Mouse (Mus musculus) layer of hippocampus, adult 2 months (tissue): ENCODE data around the gene Gmds. TPM values are rescaled to one million over a fixed set of nuclear protein-coding genes. Genes with fewer than 3 reads are reported as not detected.

Experiments
- DNase-seq, 2 experiments: peaks; one replicate each; pipeline ENCODE4 v3.0.0; 2022; ENCODE audit warnings: low spot score in 2 of 2
- H3K27ac ChIP-seq: fragments of 200-600 bp; 2 replicates; pipeline ENCODE4 v1.8.1; 2022
- H3K4me3 ChIP-seq: fragments of 200-600 bp; 2 replicates; pipeline ENCODE4 v1.8.1; 2022; ENCODE audit warnings: mild to moderate bottlenecking
- CTCF ChIP-seq: fragments of 200-600 bp; conservative IDR thresholded peaks from 2 replicates; pipeline ENCODE4 v1.8.1; 2022; ENCODE audit warnings: antibody characterized with exemption, mild to moderate bottlenecking, moderate library complexity
- total RNA-seq, 2 experiments: library from RNA; stranded (reverse); gene quantifications; 2 replicates each; pipeline ENCODE4 v1.2.3; 2021

The Gmds gene
- total RNA-seq, 2 experiments from 2014 or later: 13.2 to 13.9 TPM

- no peak for DNase-seq
- Histone ChIP-seq H3K4me3 (no peak overlapping the region), H3K27ac (no peak overlapping the region)
- no peak for TF ChIP-seq CTCF
These were observed 312.1 kb downstream of the Gmds start for GRCm38 (mm10) chr13:32026226-32026975.

- H3K27ac ChIP-seq: no peak overlapping the region
- H3K4me3 ChIP-seq: no peak overlapping the region
- DNase-seq: no peak
- TF ChIP-seq CTCF: no peak
These were observed 313.7 kb downstream of the Gmds start for GRCm38 (mm10) chr13:32024822-32025221.

GRCm38 (mm10) chr13:32020455-32021249, 317.9 kb downstream of the Gmds start:
- H3K4me3 ChIP-seq: no peak overlapping the region
- H3K27ac ChIP-seq: no peak overlapping the region
- no peak for DNase-seq
- TF ChIP-seq CTCF: no peak

- DNase-seq: no peak
- TF ChIP-seq CTCF: no peak
- Histone ChIP-seq H3K4me3 (no peak overlapping the region), H3K27ac (no peak overlapping the region)
These were observed 319.3 kb downstream of the Gmds start for GRCm38 (mm10) chr13:32019256-32019620.

- H3K4me3 ChIP-seq: no peak overlapping the region
- peak; percentile 15 to 16 for DNase-seq
- no peak; the same call in 1 of the 2 replicates for TF ChIP-seq CTCF
- no peak overlapping the region for H3K27ac ChIP-seq
These were observed 319.9 kb downstream of the Gmds start for GRCm38 (mm10) chr13:32018518-32019255.

- no peak for TF ChIP-seq CTCF
- no peak for DNase-seq
- Histone ChIP-seq H3K27ac (no peak overlapping the region; the same call in 1 of the 2 replicates), H3K4me3 (no peak overlapping the region)
These were observed 329.7 kb downstream of the Gmds start for GRCm38 (mm10) chr13:32008802-32009201.

GRCm38 (mm10) chr13:32008116-32008641, 330.4 kb downstream of the Gmds start:
- Histone ChIP-seq H3K4me3 (peak overlapping the region; percentile 17; the same call in 1 of the 2 replicates), H3K27ac (peak overlapping the region; percentile 68)
- no peak for DNase-seq
- TF ChIP-seq CTCF: no peak

GRCm38 (mm10) chr13:31993391-31993790, 345.1 kb downstream of the Gmds start:
- DNase-seq: no peak
- H3K4me3 ChIP-seq: no peak overlapping the region
- no peak for TF ChIP-seq CTCF
- no peak overlapping the region for H3K27ac ChIP-seq

- TF ChIP-seq CTCF: 0 out of 2 replicates have a peak, but pooled peaks have one; percentile 10
- H3K27ac ChIP-seq: no peak overlapping the region
- H3K4me3 ChIP-seq: no peak overlapping the region; the same call in 1 of the 2 replicates
- DNase-seq: no peak
These were observed 345.9 kb downstream of the Gmds start for GRCm38 (mm10) chr13:31992409-31993201.

GRCm38 (mm10) chr13:31981198-31981597, 357.3 kb downstream of the Gmds start:
- DNase-seq: no peak
- TF ChIP-seq CTCF: no peak
- no peak overlapping the region for H3K27ac ChIP-seq
- H3K4me3 ChIP-seq: no peak overlapping the region

GRCm38 (mm10) chr13:31978126-31978525, 360.4 kb downstream of the Gmds start:
- no peak for DNase-seq
- H3K27ac ChIP-seq: no peak overlapping the region
- H3K4me3 ChIP-seq: no peak overlapping the region
- TF ChIP-seq CTCF: no peak

GRCm38 (mm10) chr13:31974751-31975479, 363.6 kb downstream of the Gmds start:
- Histone ChIP-seq H3K4me3 (no peak overlapping the region), H3K27ac (peak overlapping the region; percentile 47; the same call in 1 of the 2 replicates)
- TF ChIP-seq CTCF: no peak
- DNase-seq: no peak
